Mouse (Mus musculus) ovary, postnatal 36 days (tissue): ENCODE results near the gene Ptgs1.

Experiments used
- DNase-seq: peaks from one replicate; pipeline ENCODE4 v3.0.0; 2022; ENCODE audit warnings: low spot score, mixed read lengths

The Ptgs1 gene

DNA sequence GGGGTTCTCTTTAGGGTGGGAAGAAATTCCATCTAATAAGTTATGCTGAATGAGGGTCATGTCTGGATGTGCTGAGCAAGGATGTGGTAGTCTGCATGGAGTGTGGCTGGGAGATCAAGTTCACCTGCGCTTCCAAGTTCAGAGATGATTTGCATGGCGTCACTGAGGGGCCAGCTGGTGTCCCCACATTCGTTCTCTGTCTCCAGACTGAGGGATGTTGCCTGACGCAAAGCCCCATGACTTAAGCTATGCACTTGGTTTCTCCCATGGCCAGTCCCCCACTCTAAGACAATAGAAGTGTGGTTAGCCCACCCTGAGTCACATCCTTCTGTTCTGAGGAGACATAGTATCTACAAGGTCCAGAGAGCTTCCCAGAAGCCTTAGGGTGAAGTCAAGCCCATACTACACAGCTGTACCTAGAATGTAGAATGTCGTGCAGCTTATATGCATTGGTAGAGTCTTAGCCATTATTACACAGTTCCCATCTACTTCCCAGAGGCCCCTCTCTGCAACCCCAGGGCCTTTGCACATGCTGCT is 15.0 kb upstream of the Ptgs1 start:
- no peak for DNase-seq

DNA sequence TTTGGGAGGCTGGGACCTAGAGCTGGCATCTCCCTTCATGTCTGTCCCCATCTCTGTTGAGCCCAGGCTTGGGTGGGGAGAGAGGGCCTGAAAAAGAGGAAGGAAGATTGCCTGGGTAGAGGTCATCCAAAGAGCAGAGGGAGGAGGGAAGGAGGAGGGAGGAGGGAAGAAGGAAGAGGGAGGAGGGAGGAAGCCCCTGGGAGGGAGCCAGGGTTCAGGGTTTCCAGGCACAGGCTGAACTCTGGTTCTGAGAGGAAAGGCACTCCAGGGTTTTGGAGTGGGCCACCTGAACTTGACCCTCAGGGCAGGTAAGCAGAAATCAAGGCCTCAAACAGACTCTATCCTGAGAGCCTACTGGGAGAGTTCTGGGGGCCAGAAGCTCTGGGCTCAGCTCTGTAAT is 13.7 kb upstream of the Ptgs1 start:
- no peak for DNase-seq

DNA sequence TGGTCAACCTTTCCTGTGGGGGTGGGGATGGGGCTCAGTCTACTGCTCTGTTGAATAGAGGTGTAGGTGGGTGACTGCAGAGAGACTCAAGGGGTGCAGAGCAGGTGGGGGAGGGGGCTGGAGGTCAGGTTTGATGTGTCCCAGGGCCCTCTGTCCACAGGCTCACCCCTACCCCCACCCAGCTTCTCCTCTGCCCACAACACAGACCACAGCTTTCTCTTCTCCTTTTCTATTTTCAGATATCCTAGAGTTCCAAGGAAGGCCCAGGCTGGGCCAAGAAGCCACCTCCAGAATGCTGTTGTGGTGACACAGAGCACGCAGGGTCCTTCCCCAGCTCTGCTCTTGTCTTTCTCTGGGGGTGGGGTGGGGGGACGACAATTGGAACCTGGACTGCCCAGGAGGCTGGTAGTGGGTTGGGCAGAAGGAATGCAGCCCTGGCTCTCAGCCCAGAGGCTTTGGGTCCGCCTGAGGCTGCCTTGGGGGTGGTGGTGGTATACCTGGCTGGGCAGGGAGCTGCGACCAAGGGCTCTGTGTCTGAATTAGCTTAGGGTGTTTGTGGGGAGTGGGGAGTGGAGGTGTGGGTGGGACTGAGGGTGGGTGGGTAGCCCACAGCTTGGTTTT is 13.2 kb upstream of the Ptgs1 start:
- DNase-seq: no peak

DNA sequence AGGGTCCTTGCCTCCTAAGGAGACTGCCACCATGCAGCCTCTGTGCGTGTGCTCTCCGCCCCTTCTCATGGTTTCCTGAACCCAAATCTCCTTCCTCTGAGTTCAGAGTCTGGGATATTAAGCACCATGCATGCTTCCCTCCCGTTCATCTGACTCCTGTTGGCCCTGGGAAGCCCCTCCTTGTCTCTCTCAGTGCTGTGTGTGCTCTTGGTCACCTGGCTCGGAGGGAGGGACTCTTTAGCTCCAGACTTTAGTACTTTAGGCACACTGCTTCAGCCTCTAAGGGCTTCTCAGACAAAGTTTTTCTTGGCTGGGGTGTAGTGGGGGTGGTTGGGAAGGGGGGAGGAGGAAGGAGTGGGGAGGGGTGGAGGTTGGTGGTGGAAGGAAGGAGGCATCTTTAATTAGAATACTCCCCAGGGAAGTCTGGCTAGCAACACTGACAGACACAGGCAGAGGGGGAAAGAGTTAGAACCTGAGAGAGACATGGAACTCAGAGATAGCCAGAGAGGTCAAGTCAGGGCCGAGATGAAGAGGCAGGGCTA is 12.5 kb upstream of the Ptgs1 start:
- DNase-seq: no peak

DNA sequence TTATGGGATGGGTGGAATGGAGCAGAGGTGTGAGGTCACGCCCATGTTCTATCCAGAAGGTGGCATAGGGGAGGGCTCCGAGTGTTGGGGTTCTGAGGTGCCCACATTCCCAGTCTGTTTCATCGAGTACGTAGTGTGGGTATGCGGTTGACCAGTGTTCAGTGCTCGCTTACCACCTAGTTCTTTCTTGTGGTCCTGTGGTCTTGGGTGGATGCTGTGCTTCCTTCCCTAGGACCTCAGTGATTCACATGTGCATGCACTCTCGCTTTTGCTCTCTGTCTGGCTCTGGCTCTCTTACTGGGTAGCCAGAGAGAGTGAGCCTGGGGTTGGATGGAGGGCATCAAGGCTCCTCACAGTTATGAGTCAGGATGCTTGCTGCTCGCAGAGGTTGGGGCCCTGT is 10.1 kb upstream of the Ptgs1 start:
- DNase-seq: no peak

DNA sequence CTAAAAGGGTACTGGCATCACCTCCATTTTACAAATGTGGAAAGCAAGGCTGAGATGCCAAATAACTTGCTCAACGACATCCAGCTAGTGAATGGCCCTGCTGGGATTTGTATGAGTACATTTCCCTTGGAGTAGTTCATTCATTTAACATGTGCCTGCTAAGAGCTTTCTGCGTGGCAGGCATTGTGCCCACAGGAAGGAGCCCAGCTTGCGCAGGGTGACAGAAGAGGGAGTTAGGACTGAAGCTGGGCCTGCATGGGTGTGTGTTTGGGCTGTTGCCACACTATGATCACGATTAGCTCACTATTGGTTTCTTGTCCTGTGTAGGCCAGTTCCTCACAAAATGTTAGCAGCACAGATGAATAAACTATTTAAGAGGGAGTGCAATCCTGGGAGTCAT is 9.3 kb upstream of the Ptgs1 start:
- DNase-seq: no peak

DNA sequence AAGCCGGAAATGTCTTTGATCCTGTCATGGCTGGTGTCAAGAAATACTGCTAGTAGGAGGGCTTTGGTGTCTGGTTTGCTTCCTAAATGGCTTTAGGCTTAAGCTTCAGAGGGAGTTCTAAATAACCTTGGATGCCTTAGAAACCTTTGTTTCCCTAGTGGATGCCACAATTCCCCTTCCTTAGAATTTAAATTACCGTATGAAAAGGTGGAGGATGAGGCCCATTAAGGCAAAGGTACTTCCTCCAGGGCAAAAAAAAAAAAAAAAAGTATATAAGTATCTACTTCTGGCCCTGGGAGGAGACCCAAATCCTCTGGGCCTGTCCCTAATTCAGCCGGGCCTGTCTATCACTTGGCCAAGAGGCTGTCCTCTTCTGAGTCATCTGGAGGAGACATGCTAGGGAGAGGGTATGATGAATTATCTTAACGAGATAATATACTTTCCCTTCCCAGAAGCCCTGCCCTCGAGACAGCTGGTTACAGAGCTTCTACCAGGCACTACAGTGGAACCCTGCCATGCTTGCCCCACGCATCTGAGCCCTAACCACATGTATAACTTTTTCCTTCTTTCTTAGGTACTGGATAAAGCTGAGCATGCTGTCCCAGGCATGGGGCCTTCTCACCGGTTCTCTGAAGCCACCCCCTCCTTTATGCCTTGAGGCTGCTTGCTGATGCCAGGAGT is 7.9 kb upstream of the Ptgs1 start:
- DNase-seq: no peak

DNA sequence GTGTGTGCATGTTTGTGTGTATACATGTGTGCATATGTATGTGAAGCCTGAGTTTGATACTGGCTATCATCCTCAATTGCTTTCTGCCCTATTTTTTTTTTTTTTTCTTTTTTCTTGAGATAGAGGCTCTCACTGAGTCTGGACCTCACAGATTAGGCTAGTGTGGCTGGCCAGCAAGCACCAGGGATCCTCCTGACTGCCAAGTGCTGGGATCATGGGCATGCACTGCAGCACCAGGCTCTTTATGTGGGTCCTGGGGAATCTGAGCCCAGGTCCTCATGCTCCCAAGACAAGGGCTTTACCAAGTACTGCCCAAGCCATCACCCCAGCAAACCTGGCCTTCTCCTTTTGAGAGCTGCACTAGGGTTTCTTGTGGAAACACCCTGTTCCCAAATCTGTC is 6.8 kb upstream of the Ptgs1 start:
- DNase-seq: no peak

DNA sequence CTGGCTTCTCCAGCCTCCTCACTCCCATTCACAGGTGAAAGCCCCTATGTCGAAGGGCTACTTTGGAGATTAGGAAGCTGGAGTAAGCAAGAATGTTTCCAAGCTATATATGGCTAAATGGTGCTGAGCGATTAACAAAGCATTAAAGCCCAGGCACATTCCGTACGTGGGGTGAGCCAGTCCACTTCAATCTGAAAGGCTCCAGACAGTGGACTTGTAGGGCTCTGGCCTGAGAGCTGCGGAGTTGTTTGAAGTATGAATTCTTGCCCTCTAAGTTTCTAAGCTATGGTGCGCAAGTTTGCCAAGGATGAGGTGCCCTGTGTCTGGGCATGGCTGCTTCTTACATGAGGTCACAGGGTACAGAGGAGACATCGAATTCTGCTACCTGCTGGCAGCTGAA is 6.1 kb upstream of the Ptgs1 start:
- no peak for DNase-seq

DNA sequence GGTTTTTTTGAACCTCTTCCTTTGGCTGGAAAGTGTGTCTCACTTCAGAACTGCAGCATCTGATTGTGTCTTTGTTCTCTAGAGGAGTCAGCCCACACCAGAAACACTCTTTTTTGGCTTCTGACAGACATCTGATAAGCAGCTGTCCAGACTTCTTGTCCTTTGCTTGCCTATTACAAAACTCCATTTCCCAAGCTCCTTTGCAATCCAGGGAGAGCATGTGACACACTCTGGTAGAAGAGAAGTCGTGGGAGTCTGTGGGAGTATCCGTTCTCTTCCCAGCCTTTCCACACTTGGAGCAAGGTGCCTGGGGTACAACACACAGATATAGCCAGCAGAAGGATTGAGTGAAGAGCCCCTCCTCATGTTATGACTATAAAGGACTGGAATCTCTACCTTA is 5.6 kb upstream of the Ptgs1 start:
- DNase-seq: no peak

DNA sequence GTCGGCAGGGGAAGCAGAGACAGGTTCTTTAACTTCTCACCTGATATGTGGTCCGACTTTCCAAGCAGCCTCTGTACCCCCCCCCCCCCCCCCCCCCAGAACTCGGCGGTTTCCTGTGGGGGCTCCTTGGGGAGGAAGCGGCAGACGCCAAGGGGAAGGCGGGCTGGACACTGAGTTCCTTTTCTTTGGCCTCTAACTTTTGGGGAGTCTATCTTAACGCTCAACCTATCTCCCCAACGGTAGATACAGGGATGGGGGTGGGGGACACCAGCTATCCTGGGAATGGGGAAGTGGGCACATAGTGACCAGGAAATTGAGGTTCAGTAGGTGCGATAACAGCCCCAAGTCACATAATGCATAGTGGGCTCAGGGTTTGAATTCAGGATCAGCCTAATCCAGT is 741 bp downstream of the Ptgs1 start:
- DNase-seq: no peak

DNA sequence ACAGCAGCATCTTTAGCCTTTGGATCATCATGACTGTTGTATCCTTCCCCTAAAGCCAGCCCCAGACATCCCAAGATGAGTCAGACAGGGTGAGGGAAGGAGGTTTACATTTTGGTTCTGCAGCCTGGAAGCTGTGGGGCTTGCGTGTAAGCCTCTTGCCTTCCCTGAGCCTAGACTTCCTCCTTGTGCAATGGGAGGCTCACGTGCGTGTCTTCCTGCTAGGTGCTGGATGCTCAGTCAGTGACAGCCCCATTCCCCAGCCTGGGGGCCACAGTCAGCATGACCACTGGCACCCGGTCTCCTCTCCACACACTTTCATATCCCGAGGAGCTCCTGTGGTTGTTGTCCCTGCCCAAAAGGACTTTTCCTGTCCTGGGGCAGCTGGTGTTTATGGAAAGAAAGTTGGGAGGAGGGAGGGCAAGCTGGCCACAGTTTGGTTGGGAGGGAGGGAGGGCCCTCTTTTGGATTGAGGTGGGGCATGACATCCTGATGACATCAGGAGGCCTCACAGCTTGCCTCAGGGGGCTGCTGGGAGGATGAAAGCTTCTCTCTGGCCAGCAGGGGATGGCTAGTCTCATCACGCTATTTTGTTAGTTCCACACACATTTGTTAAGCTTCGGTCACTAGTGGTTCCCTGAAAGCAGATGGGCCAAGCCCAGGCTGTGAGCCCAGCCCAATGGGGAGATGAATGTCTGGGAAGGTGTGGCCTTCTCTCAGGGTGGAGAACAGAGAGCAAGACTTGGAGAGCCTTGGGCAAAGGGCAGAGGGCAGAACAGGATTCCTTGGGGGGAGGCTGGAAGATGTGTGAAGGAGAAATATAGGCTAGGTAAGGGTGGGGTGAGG is 4.5 kb downstream of the Ptgs1 start:
- no peak for DNase-seq

DNA sequence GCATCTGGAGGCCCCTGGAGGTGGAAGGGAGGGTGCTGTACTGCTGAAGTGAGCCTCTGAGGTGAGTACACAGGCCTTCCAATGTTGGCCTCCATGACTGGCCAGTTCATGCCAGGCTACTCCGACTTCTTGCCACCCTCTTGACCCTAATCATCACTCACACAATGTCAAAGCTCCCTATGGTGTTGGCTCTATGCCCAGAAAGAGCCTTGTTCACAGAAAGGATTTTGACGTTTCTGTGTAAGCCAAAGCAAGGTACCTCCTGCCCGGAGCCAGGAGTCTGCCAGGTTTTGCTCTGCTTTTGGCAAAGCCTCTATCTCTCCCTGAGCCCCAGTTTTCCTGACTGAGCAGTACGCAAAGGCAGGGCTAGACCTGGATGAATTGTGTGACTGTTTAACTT is 5.7 kb downstream of the Ptgs1 start:
- DNase-seq: no peak

DNA sequence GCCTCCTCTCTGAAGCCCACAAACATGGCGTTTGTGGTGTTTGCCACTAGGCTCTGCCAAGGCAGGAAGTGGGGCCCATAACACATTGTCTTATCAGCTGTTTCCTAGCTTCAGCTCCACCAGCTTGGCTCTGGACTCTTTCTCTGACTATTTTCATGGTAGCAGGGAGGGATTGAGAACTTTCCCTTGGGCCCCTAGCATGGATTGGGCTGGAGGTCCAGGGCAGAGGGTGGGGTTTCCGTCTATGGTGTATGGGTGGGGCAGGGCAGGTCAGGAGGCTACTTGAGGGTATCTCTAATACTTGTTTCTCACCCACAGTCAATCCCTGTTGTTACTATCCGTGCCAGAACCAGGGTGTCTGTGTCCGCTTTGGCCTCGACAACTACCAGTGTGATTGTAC is 6.7 kb downstream of the Ptgs1 start:
- no peak for DNase-seq

DNA sequence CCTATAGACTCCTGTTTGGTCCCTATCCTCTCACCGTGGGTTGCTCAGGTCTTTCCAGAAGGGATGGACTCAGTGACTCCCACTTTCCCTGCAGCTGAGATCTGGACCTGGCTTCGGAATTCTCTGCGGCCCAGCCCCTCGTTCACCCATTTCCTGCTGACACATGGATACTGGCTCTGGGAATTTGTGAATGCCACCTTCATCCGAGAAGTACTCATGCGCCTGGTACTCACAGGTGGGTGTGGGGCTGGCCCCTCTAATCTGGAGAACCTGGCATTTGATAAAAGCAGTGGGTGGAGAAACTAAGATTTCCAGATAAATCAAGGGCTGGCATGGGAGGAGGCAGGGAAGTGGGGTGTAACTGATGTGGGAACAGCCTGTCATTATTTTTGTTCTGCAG is 7.3 kb downstream of the Ptgs1 start:
- no peak for DNase-seq

DNA sequence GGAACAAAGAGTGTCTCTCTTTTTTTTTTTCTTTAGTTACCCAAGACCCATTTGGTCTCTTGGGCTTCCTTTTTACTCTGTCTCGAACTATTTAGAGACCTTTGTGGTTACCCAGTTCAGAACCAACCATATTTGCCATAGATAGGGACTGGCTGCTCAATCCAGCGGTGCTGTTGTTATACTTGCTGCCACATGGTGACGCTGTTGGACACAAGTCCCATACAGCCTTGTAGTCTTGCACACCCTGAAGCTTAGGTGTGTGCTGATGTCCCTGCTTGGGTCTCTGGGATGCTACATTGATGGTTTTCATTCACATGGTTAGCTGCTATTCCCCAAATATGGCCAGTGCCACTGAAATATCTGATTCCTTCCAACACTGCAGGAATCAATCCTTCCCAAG is 8.2 kb downstream of the Ptgs1 start:
- no peak for DNase-seq

DNA sequence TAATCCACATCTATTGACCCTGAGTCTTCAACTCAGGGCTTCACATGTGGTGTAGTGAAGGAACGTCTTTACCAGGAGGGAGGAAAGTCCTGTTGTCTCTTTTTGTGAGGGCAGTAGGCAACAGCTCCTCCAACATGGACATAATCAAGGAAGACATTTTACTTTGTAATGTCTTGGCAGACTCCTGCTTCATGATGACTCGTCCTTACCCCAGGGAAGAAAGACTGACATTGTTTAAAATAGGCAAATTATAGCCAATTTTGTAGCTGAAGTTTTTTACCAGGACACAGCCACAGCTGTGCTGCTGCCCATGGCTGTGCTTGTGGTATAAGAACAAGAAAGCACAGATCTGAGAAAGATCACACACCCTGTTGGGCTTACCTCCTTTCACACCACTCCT is 8.7 kb downstream of the Ptgs1 start:
- DNase-seq: no peak

DNA sequence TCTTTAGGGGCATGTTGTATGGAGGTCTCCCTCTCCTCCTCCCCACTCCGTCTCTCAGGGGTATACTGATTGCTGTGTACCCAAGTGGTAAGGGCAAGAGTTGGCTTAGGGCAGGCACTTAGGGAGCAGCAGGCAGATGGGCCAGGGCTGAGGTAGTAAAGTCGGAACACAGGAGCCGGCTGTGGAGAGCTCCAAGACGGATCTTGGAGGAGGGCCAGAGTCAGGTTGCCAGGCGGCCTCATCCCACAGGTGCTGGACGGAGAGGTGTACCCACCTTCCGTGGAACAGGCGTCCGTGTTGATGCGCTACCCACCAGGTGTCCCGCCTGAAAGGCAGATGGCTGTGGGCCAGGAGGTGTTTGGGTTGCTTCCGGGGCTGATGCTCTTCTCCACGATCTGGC is 12.3 kb downstream of the Ptgs1 start:
- DNase-seq: no peak

DNA sequence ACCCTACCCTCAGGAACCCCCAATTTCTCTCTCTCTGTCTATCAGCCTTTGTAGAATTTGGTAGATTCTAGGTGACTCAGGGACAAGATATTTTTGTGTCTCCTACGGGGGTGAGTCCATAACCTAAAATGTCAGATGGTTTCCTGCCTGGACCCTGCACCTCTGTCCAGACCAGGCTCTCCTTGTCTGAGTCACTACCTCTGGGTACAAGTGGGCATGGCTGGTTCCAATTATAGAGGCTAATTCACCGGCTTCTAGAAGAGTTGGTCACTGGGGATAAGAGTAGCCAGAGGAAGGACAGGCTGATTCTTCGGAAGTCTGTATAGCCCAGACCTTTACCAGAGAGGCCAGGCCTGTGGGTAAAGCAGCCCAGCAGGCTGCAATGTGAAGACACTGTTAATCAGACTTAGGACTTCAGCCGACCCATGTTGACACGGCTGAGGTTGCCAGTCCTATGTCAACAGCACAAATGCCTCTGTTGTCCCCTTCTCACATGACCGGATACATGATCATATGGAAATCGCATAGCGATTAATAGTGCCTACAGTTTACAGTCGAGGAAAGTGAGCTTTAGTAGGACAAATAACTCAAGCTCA is 13.2 kb downstream of the Ptgs1 start:
- DNase-seq: no peak

DNA sequence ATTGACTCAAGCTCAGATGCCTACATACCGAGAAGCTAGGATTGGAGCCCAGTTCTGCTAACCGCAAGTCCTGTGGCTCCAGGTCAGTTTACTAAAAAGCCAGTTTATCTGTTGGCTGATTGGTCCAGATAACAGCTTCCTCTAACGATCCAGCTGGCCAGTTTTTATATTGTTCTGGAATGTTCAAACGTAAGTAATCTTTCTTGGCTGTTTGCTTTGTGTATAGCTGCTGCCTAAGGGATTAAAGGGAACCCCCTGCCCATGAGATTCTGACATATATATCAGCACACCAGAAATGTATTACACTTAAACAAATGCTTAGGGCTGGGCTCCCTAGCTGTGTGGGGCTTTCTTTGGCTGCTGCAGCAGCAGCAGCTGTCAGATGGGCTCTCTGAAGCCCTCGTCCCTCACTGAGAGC is 13.7 kb downstream of the Ptgs1 start:
- DNase-seq: no peak

DNA sequence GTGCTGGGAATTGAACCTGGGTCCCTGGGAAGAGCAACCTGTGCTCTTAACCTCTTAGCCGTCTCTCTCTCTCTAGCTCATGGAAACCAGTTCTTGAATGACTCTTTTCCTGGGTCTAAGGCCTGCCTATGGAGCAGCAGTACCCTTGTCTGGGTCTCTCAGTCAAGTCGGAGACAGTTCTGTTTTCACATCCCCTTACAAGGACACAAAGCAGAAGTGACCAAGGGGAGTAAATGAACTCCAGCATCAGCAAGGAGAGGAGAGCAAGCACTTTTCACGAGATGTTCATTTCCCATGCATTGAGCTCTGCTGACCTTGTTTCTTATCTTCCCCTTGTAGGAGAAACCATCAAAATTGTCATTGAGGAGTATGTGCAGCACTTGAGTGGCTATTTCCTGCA is 14.5 kb downstream of the Ptgs1 start:
- DNase-seq: no peak

DNA sequence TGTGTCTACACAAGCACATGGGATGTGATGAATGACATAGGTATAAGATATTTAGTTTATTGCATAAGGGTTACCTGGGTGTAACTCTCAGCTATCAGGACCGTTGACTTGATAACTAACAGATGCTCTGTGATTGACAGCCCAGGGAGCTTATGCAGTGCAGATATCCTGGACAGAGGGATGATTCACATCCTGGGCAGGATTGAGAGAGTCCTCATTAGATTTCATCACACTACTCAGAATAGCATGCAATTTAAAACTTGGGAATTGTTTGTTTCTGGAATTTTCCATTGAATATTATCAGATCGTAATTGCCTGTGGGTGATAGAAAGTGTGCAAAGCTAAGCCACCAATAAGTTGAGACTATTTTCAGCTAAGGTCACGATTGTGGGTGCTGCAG is 17.7 kb downstream of the Ptgs1 start:
- no peak for DNase-seq
